Comparison of ENCODE assay signal across 7 mouse cellular contexts in the genomic region with DNA sequence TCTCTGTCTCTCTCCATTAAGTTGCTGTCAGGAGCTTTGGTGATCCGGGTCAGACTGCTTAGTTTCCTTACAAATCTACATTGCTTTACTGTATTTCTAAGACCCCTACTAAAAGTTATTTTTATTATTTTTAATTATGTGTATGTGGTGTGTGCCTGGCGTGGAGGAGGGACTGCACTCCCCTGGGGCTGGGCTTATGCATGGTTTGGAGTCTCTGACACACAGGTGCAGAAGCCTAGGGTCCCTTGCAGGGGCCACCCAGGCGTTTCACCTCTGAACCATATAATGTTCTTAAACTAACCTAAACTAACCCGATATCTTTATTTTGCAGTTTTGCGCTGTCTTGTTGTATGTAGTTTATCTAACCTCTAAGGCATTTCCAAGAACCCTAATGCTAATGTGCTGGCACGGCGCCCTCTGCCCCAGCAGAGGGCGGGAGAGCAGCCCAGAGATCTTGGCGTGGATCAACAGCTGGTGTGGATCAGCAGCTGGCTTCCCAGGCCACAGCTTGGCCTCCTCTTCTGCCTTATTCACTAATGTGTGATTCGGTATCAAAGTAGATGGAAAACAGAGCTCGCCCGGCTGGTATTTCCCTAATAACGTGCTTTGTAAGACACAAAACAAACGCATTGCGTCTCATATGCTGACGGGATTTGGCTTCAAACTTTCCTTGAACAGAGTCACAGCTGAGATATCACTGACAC.
DNase-seq lines count a peak whose midpoint lies in the region; ATAC-seq and TF ChIP-seq lines count a peak whose summit lies in the region.

No protein-coding gene starts in this region.

- H3K4me3 ChIP-seq in limb, embryonic 14.5 days (replicated peaks; ENCODE audit: low read length), result no peak overlapping the region
- H3K4me3 ChIP-seq in forebrain, embryonic 10.5 days, result no peak overlapping the region
- no peak overlapping the region for H3K4me3 ChIP-seq in hindbrain, embryonic 11.5 days (ENCODE audit: low read depth, low read length)

- intact Hi-C loops in heart, postnatal 10 days (cut with DNase I), result no loop called here

- 0 out of 2 replicates have a peak, but pooled peaks cover 3% of the 10 kb centered on the region for H3K36me3 ChIP-seq in limb, embryonic 14.5 days (ENCODE audit: control insufficient read depth, insufficient read depth, low read length)
- no peaks in the 10 kb centered on the region for H3K36me3 ChIP-seq in forebrain, embryonic 10.5 days (replicated peaks)
- H3K36me3 ChIP-seq in hindbrain, embryonic 11.5 days (ENCODE audit: control insufficient read depth, insufficient read depth, low read length), result no peaks in the 10 kb centered on the region

- peaks cover 19% of the 10 kb centered on the region for H3K4me1 ChIP-seq in limb, embryonic 14.5 days (ENCODE audit: control insufficient read depth, insufficient read depth, low read length)
- peaks cover 8% of the 10 kb centered on the region; the same call in 1 of the 2 replicates for H3K4me1 ChIP-seq in forebrain, embryonic 10.5 days
- H3K4me1 ChIP-seq in hindbrain, embryonic 11.5 days (replicated peaks; ENCODE audit: control insufficient read depth, insufficient read depth, low read length), result no peaks in the 10 kb centered on the region

- no peak overlapping the region for H3K4me2 ChIP-seq in limb, embryonic 14.5 days (replicated peaks; ENCODE audit: low read depth, low read length, severe bottlenecking)
- H3K4me2 ChIP-seq in hindbrain, embryonic 11.5 days (replicated peaks; ENCODE audit: low read depth, low read length), result no peak overlapping the region

- H3K9me3 ChIP-seq in limb, embryonic 14.5 days (ENCODE audit: control insufficient read depth, low read length), result no peaks in the 10 kb centered on the region
- no peaks in the 10 kb centered on the region for H3K9me3 ChIP-seq in forebrain, embryonic 10.5 days
- H3K9me3 ChIP-seq in hindbrain, embryonic 11.5 days (ENCODE audit: control insufficient read depth, low read length), result no peaks in the 10 kb centered on the region

- WGBS in limb, embryonic 14.5 days, result 41% methylated on average over 16 of the region's 16 CpGs
- 77% methylated on average over 16 of the region's 16 CpGs for WGBS in forebrain, embryonic 10.5 days
- WGBS in hindbrain, embryonic 11.5 days, result 74% methylated on average over 16 of the region's 16 CpGs

- H3K27ac ChIP-seq in limb, embryonic 14.5 days (replicated peaks; ENCODE audit: low read depth, low read length), result 0 out of 2 replicates have a peak overlapping the region, but pooled peaks have one; percentile 33
- H3K27ac ChIP-seq in forebrain, embryonic 10.5 days, result no peak overlapping the region
- no peak overlapping the region for H3K27ac ChIP-seq in hindbrain, embryonic 11.5 days (ENCODE audit: low read depth, low read length)

- ATAC-seq in limb, embryonic 14.5 days (ENCODE audit: low FRiP score, low read depth), result peak; percentile 48; the same call in 1 of the 2 replicates
- no peak for ATAC-seq in hindbrain, embryonic 11.5 days (ENCODE audit: low FRiP score)

- peak; percentile 83 for DNase-seq in adipocyte (ENCODE audit: low spot score)
- no peak for DNase-seq in brain, embryonic 14.5 days (ENCODE audit: low read depth)
- peak; percentile 71 to 73 for DNase-seq in heart, postnatal 10 days
- peak; percentile 81 for DNase-seq in limb, embryonic 14.5 days (ENCODE audit: low spot score)
- DNase-seq in forebrain, embryonic 10.5 days (ENCODE audit: extremely low spot score, low spot score), result no peak
- no peak for DNase-seq in right cerebral cortex, adult 18-20 months
- DNase-seq in hindbrain, embryonic 11.5 days (ENCODE audit: low spot score), result no peak

- no peaks in the 10 kb centered on the region for H3K27me3 ChIP-seq in limb, embryonic 14.5 days (ENCODE audit: control insufficient read depth, insufficient read depth, low read length)
- H3K27me3 ChIP-seq in forebrain, embryonic 10.5 days (ENCODE audit: poor library complexity, severe bottlenecking), result no peaks in the 10 kb centered on the region
- H3K27me3 ChIP-seq in hindbrain, embryonic 11.5 days (ENCODE audit: control insufficient read depth, insufficient read depth, low read length), result no peaks in the 10 kb centered on the region

- no peak overlapping the region for H3K9ac ChIP-seq in limb, embryonic 14.5 days (ENCODE audit: low read depth, low read length, severe bottlenecking)
- no peak overlapping the region for H3K9ac ChIP-seq in hindbrain, embryonic 11.5 days (ENCODE audit: low read depth, low read length)

- 0 out of 2 replicates have a peak, but pooled peaks have one; percentile 5 for TF ChIP-seq CTCF in brain, embryonic 14.5 days (IDR thresholded peaks at IDR 0.05; ENCODE audit: borderline replicate concordance, extremely low read depth, insufficient read depth, insufficient read length)

- TF ChIP-seq POLR2A in brain, embryonic 14.5 days (IDR thresholded peaks at IDR 0.05; ENCODE audit: borderline replicate concordance, extremely low read depth, insufficient read depth, insufficient read length, poor library complexity, severe bottlenecking), result no peak
- TF ChIP-seq POLR2A in limb, embryonic 14.5 days (IDR thresholded peaks at IDR 0.05; ENCODE audit: borderline replicate concordance, extremely low read depth, insufficient read depth, insufficient read length), result no peak

Comparison
In these comparisons a context has a peak if more than half of its experiments do, and no peak if none do; other contexts are left out.
1. DNase-seq: peak in adipocyte (single experiment), heart, postnatal 10 days (2 of 2) and limb, embryonic 14.5 days (single experiment); none in brain, embryonic 14.5 days (single experiment), forebrain, embryonic 10.5 days (single experiment), right cerebral cortex, adult 18-20 months (single experiment) and hindbrain, embryonic 11.5 days (single experiment).